Mouse (Mus musculus) G1E (cell line): ENCODE measurements around the gene Gpalpp1.

Experiments used
- CTCF ChIP-seq: IDR thresholded peaks from 2 replicates; pipeline ENCODE4 v1.5.1; 2012; ENCODE audit warnings: low read depth, low read length, inconsistent platforms, mixed read lengths
- GATA1 ChIP-seq: IDR thresholded peaks from 2 replicates; pipeline ENCODE4 v1.6.1; 2012; ENCODE audit warnings: borderline replicate concordance, low read length, inconsistent platforms, mixed read lengths
- GATA2 ChIP-seq: IDR thresholded peaks from 2 replicates; pipeline ENCODE4 v1.6.1; 2012; ENCODE audit warnings: low read depth, low read length, inconsistent platforms, borderline replicate concordance
- POLR2AphosphoS5 ChIP-seq: IDR thresholded peaks from 2 replicates; pipeline ENCODE4 v1.6.1; 2012; ENCODE audit warnings: low read depth, low read length, inconsistent platforms; ENCODE audit not compliant: insufficient replicate concordance
- TAL1 ChIP-seq: conservative IDR thresholded peaks from 2 replicates; pipeline ENCODE4 v1.6.1; 2012; ENCODE audit warnings: low read depth, low read length, inconsistent platforms, mixed read lengths

DNA sequence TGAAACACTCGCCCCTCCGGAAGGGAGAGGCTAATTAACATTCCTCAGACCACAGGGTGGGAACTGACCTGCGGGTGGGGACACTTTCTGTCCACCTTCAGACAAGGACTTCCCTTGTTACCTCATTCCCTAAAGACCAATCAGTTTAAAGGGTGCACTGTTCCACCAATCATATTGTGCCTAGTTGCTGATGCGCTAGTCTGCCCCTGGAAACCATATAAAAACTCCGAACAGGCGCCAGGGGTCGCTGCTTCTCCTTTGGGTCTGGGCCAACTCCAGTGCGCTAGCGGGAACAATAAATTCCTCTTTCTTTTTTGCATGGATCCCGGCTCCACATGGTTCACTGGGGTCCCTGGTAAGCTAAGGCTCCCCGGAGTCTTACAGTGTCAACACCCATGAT lies 29.1 kb downstream of the Gpalpp1 start:
- TF ChIP-seq CTCF (no peak), TAL1 (no peak), GATA1 (no peak), GATA2 (no peak), POLR2AphosphoS5 (no peak)
